ENCODE assay signal across 13 mouse cellular contexts in the genomic region with DNA sequence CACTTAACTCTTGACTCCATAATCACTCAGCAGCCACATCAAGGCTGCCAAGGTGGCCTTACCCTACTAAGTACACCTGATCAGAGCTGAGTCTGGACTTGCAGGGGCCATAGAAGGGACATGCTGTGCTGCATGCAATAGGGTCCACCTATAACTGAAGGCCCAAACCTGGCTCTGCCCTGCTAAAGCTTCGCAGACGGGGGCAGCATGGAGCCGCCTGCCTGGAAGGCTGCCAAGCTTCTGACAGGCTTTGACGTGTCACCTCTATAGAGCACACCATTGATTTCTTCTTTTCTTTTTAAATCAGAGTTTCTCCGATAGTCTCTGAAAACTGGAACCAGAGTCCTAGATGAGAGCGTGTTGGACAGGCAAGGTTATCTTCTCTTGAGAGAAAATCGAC.
DNase-seq lines count a peak whose midpoint lies in the region; ATAC-seq lines count a peak whose summit lies in the region.
"Had no signal": no experiment of that assay in that cellular context is flagged by ENCODE, and none has a peak within 500 bp of the region (broad histone marks: within the 10 kb centered on the region; RNA-seq: fewer than 3 reads in every experiment).

No protein-coding gene starts in this region.

- peak; percentile 4 to 24 for DNase-seq in heart, adult 18-20 months
- DNase-seq in heart, adult 11 months, result no peak
- DNase-seq in midbrain, embryonic 11.5 days (ENCODE audit: low spot score, missing footprints), result peak; percentile 39
- peak; percentile 59 for DNase-seq in forebrain, embryonic 14.5 days (ENCODE audit: low spot score)
- DNase-seq in spleen, postnatal 4 days (ENCODE audit: low spot score in 2 of 2), result no peak
- no peak for DNase-seq in spleen, adult 12 weeks (ENCODE audit: low spot score)
- DNase-seq: gastrocnemius, postnatal 14 days; kidney, adult 11 months; layer of hippocampus, adult 9-11 months had no signal

- no peak overlapping the region for H3K4me3 ChIP-seq in midbrain, embryonic 11.5 days (ENCODE audit: low read depth, low read length)
- H3K4me3 ChIP-seq in midbrain, embryonic 15.5 days, result no peak overlapping the region
- H3K4me3 ChIP-seq in forebrain, embryonic 14.5 days (ENCODE audit: low read depth, low read length), result no peak overlapping the region
- H3K4me3 ChIP-seq in heart, embryonic 15.5 days, result no peak overlapping the region
- H3K4me3 ChIP-seq: embryonic facial prominence, embryonic 15.5 days; midbrain, embryonic 12.5 days had no signal

- no peaks in the 10 kb centered on the region for H3K4me1 ChIP-seq in midbrain, embryonic 11.5 days (ENCODE audit: control insufficient read depth, insufficient read depth, low read length)
- H3K4me1 ChIP-seq in midbrain, embryonic 15.5 days, result peaks cover 9% of the 10 kb centered on the region; the same call in 1 of the 2 replicates
- H3K4me1 ChIP-seq in forebrain, embryonic 14.5 days (ENCODE audit: control insufficient read depth, insufficient read depth, low read length), result peaks cover 3% of the 10 kb centered on the region; the same call in 1 of the 2 replicates
- H3K4me1 ChIP-seq in heart, embryonic 15.5 days (replicated peaks), result peaks cover 15% of the 10 kb centered on the region
- H3K4me1 ChIP-seq: embryonic facial prominence, embryonic 15.5 days had no signal

- no peak for ATAC-seq in midbrain, embryonic 11.5 days (ENCODE audit: low FRiP score)
- no peak for ATAC-seq in midbrain, embryonic 15.5 days (replicated peaks)
- ATAC-seq in forebrain, embryonic 14.5 days, result peak; percentile 58; the same call in 1 of the 2 replicates
- peak; percentile 53; the same call in 1 of the 2 replicates for ATAC-seq in heart, embryonic 15.5 days (replicated peaks; ENCODE audit: insufficient number of reproducible peaks, insufficient read depth, low FRiP score, low read depth)

- no peak overlapping the region for H3K27ac ChIP-seq in midbrain, embryonic 11.5 days (ENCODE audit: low read depth, low read length)
- no peak overlapping the region for H3K27ac ChIP-seq in midbrain, embryonic 15.5 days
- H3K27ac ChIP-seq in forebrain, embryonic 14.5 days (ENCODE audit: low read depth, low read length), result no peak overlapping the region
- peak overlapping the region; percentile 41 for H3K27ac ChIP-seq in heart, embryonic 15.5 days
- H3K27ac ChIP-seq: embryonic facial prominence, embryonic 15.5 days; midbrain, embryonic 12.5 days had no signal

- 76% methylated on average over 7 of the region's 7 CpGs for WGBS in midbrain, embryonic 11.5 days
- 44% methylated on average over 7 of the region's 7 CpGs for WGBS in midbrain, embryonic 15.5 days
- WGBS in forebrain, embryonic 14.5 days, result 24% methylated on average over 7 of the region's 7 CpGs
- WGBS in heart, embryonic 15.5 days, result 22% methylated on average over 7 of the region's 7 CpGs

- no peak overlapping the region for H3K9ac ChIP-seq in midbrain, embryonic 11.5 days (ENCODE audit: low read length)
- no peak overlapping the region for H3K9ac ChIP-seq in midbrain, embryonic 15.5 days
- no peak overlapping the region for H3K9ac ChIP-seq in forebrain, embryonic 14.5 days (ENCODE audit: low read length)
- H3K9ac ChIP-seq in heart, embryonic 15.5 days, result no peak overlapping the region
- H3K9ac ChIP-seq: embryonic facial prominence, embryonic 15.5 days; midbrain, embryonic 12.5 days had no signal

- no peak overlapping the region for H3K4me2 ChIP-seq in midbrain, embryonic 11.5 days
- no peak overlapping the region for H3K4me2 ChIP-seq in midbrain, embryonic 15.5 days
- no peak overlapping the region for H3K4me2 ChIP-seq in forebrain, embryonic 14.5 days (ENCODE audit: low read length)
- H3K4me2 ChIP-seq in heart, embryonic 15.5 days, result no peak overlapping the region
- H3K4me2 ChIP-seq: embryonic facial prominence, embryonic 15.5 days; midbrain, embryonic 12.5 days had no signal

- no peaks in the 10 kb centered on the region for H3K27me3 ChIP-seq in midbrain, embryonic 11.5 days (ENCODE audit: control insufficient read depth, insufficient read depth, low read length)
- no peaks in the 10 kb centered on the region for H3K27me3 ChIP-seq in midbrain, embryonic 15.5 days (replicated peaks)
- H3K27me3 ChIP-seq in forebrain, embryonic 14.5 days (replicated peaks; ENCODE audit: control insufficient read depth, insufficient read depth, low read length), result no peaks in the 10 kb centered on the region
- H3K27me3 ChIP-seq in heart, embryonic 15.5 days, result no peaks in the 10 kb centered on the region
- H3K27me3 ChIP-seq: embryonic facial prominence, embryonic 15.5 days; midbrain, embryonic 12.5 days had no signal

- no peaks in the 10 kb centered on the region for H3K36me3 ChIP-seq in midbrain, embryonic 11.5 days (ENCODE audit: control insufficient read depth, insufficient read depth, low read length)
- no peaks in the 10 kb centered on the region for H3K36me3 ChIP-seq in midbrain, embryonic 15.5 days (replicated peaks)
- no peaks in the 10 kb centered on the region for H3K36me3 ChIP-seq in forebrain, embryonic 14.5 days (ENCODE audit: control insufficient read depth, insufficient read depth, low read length)
- H3K36me3 ChIP-seq in heart, embryonic 15.5 days, result no peaks in the 10 kb centered on the region
- H3K36me3 ChIP-seq: embryonic facial prominence, embryonic 15.5 days; midbrain, embryonic 12.5 days had no signal

- no peaks in the 10 kb centered on the region for H3K9me3 ChIP-seq in midbrain, embryonic 11.5 days (ENCODE audit: control insufficient read depth, low read length)
- H3K9me3 ChIP-seq in midbrain, embryonic 15.5 days, result no peaks in the 10 kb centered on the region
- no peaks in the 10 kb centered on the region for H3K9me3 ChIP-seq in forebrain, embryonic 14.5 days (replicated peaks; ENCODE audit: control insufficient read depth, low read length)
- H3K9me3 ChIP-seq in heart, embryonic 15.5 days (replicated peaks), result no peaks in the 10 kb centered on the region
- H3K9me3 ChIP-seq: embryonic facial prominence, embryonic 15.5 days; midbrain, embryonic 12.5 days had no signal

Comparison
In these comparisons a context has a peak if more than half of its experiments do, and no peak if none do; other contexts are left out.
1. DNase-seq: peak in heart, adult 18-20 months (2 of 2), midbrain, embryonic 11.5 days (single experiment) and forebrain, embryonic 14.5 days (single experiment); none in heart, adult 11 months (single experiment), spleen, postnatal 4 days (0 of 2) and spleen, adult 12 weeks (single experiment).
2. ATAC-seq: peak in forebrain, embryonic 14.5 days (single experiment) and heart, embryonic 15.5 days (single experiment); none in midbrain, embryonic 11.5 days (single experiment) and midbrain, embryonic 15.5 days (single experiment).